Mouse (Mus musculus) ES-E14 (cell line): ENCODE results near the gene Lmtk2. TPM values are rescaled to one million over a fixed set of nuclear protein-coding genes. Genes with fewer than 3 reads are reported as not detected.

ENCODE experiments used
- DNase-seq: peaks from one replicate; pipeline ENCODE4 v3.0.0-alpha.2; 2013; ENCODE audit warnings: low read depth, low spot score
- H3K27ac ChIP-seq: 2 replicates; pipeline ENCODE4 v1.5.1; 2012; ENCODE audit warnings: low read depth, mild to moderate bottlenecking, low read length, moderate library complexity, mixed read lengths; ENCODE audit not compliant: poor library complexity, insufficient read depth, severe bottlenecking
- H3K36me3 ChIP-seq: 2 replicates; pipeline ENCODE4 v1.6.1; 2012; ENCODE audit warnings: mild to moderate bottlenecking, low read length, moderate library complexity, mixed read lengths; ENCODE audit not compliant: control insufficient read depth, poor library complexity, insufficient read depth, severe bottlenecking
- H3K4me1 ChIP-seq, 2 experiments: fragments of 150-350 bp in 1 of 2; sonication (generic) in 1 of 2; 2 replicates each; pipeline ENCODE4 v1.6.1; 2012; ENCODE audit warnings: low read length in 2 of 2, mild to moderate bottlenecking in 1 of 2, mixed read lengths in 1 of 2; ENCODE audit not compliant: control insufficient read depth in 2 of 2, insufficient read depth in 2 of 2, poor library complexity in 1 of 2
- H3K4me3 ChIP-seq, 2 experiments: fragments of 150-350 bp in 1 of 2; sonication (generic) in 1 of 2; 2 replicates each; pipeline ENCODE4 v1.5.1; 2012; ENCODE audit warnings: low read length in 2 of 2, low read depth in 1 of 2, mild to moderate bottlenecking in 1 of 2, mixed read lengths in 1 of 2; ENCODE audit not compliant: insufficient read depth in 1 of 2, poor library complexity in 1 of 2, severe bottlenecking in 1 of 2
- H3K9ac ChIP-seq: 2 replicates; pipeline ENCODE4 v1.6.1; 2012; ENCODE audit warnings: low read depth, mild to moderate bottlenecking, low read length, mixed read lengths; ENCODE audit not compliant: poor library complexity, insufficient read depth, severe bottlenecking
- H3K9me3 ChIP-seq: fragments of 150-350 bp; sonication (generic); 2 replicates; pipeline ENCODE4 v1.6.1; 2012; ENCODE audit warnings: low read depth, mild to moderate bottlenecking, low read length; ENCODE audit not compliant: control insufficient read depth, insufficient read depth
- CHD2 ChIP-seq: IDR thresholded peaks from 2 replicates; pipeline ENCODE4 v1.6.1; 2014; ENCODE audit warnings: mild to moderate bottlenecking, low read depth, low read length, inconsistent platforms
- HCFC1 ChIP-seq: IDR thresholded peaks from 2 replicates; pipeline ENCODE4 v1.6.1; 2012; ENCODE audit warnings: low read length, inconsistent platforms, borderline replicate concordance; ENCODE audit not compliant: insufficient read depth
- MAFK ChIP-seq: IDR thresholded peaks from 2 replicates; pipeline ENCODE4 v1.6.1; 2014; ENCODE audit warnings: mild to moderate bottlenecking, low read depth, low read length, inconsistent platforms; ENCODE audit not compliant: insufficient read depth
- ZC3H11A ChIP-seq: IDR thresholded peaks from 2 replicates; pipeline ENCODE4 v1.6.1; 2012; ENCODE audit warnings: low read depth, mild to moderate bottlenecking, inconsistent platforms, low read length, borderline replicate concordance
- ZNF384 ChIP-seq: IDR thresholded peaks from 2 replicates; pipeline ENCODE4 v1.6.1; 2012; ENCODE audit warnings: low read depth, low read length, inconsistent platforms
- in situ Hi-C, 2 experiments: fragments of 600-800 bp; cut with MboI; formaldehyde crosslinking; loops; one replicate each; pipeline ENCODE4 v1.15.1; 2025; ENCODE audit warnings: low sequenced_read_pairs in 2 of 2, inconsistent platforms in 1 of 2; ENCODE audit not compliant: unreplicated experiment in 2 of 2
- total RNA-seq: library from RNA; depleted of rRNA; stranded (reverse); fragments of 300-350 nt; gene quantifications from 2 replicates; pipeline ENCODE4 v1.2.3, GENCODE M21; 2012

Gene Lmtk2
- total RNA-seq, 1 experiment = 61.2 TPM

- 0 out of 2 replicates have a peak overlapping the region, but pooled peaks have one; percentile 12 for H3K9ac ChIP-seq
- in situ Hi-C loops = no loop called here
- no peak for DNase-seq
- H3K36me3 ChIP-seq = no peaks in the 10 kb centered on the region
- peak overlapping the region; percentile 42; the same call in 1 of the 2 replicates for H3K27ac ChIP-seq
- H3K4me3 ChIP-seq = no peak overlapping the region
- no peaks in the 10 kb centered on the region for H3K9me3 ChIP-seq
- H3K4me1 ChIP-seq = peaks cover 3 to 20% of the 10 kb centered on the region in 2 experiments; a peak in 2 of 4 replicates
- TF ChIP-seq CHD2 (no peak), ZC3H11A (no peak), MAFK (no peak), HCFC1 (no peak), ZNF384 (no peak)
Observed at GRCm38 (mm10) chr5:144219306-144219705, 119.1 kb downstream of the Lmtk2 start.

GRCm38 (mm10) chr5:144219936-144220335, 119.7 kb downstream of the Lmtk2 start:
- TF ChIP-seq HCFC1 (no peak), ZNF384 (no peak), CHD2 (no peak), MAFK (no peak), ZC3H11A (no peak)
- no peaks in the 10 kb centered on the region for H3K9me3 ChIP-seq
- H3K4me1 ChIP-seq = peaks cover 3 to 20% of the 10 kb centered on the region in 2 experiments; a peak in 2 of 4 replicates
- H3K9ac ChIP-seq = no peak overlapping the region; the same call in 1 of the 2 replicates
- in situ Hi-C loops = no loop called here
- DNase-seq = no peak
- peak overlapping the region; percentile 23; the same call in 1 of the 2 replicates for H3K27ac ChIP-seq
- H3K36me3 ChIP-seq = no peaks in the 10 kb centered on the region
- H3K4me3 ChIP-seq = no peak overlapping the region

- Histone ChIP-seq H3K27ac (no peak overlapping the region), H3K9ac (no peak overlapping the region), H3K36me3 (no peaks in the 10 kb centered on the region), H3K9me3 (no peaks in the 10 kb centered on the region), H3K4me1 (peaks cover 3 to 20% of the 10 kb centered on the region in 2 experiments; a peak in 2 of 4 replicates), H3K4me3 (no peak overlapping the region)
- TF ChIP-seq CHD2 (no peak), ZNF384 (no peak), ZC3H11A (no peak), HCFC1 (no peak), MAFK (no peak)
- no peak for DNase-seq
- in situ Hi-C loops = no loop called here
Observed at GRCm38 (mm10) chr5:144221305-144221704, 121.1 kb downstream of the Lmtk2 start.

- DNase-seq = no peak
- peak overlapping the region; percentile 74 for H3K9ac ChIP-seq
- H3K27ac ChIP-seq = no peak overlapping the region
- peaks cover 3 to 20% of the 10 kb centered on the region in 2 experiments; a peak in 2 of 4 replicates for H3K4me1 ChIP-seq
- H3K9me3 ChIP-seq = no peaks in the 10 kb centered on the region
- no peak for TF ChIP-seq HCFC1
- no peak for TF ChIP-seq ZC3H11A
- no peak for TF ChIP-seq CHD2
- TF ChIP-seq ZNF384 = no peak
- TF ChIP-seq MAFK = no peak
- in situ Hi-C loops = no loop called here
- H3K4me3 ChIP-seq = peak overlapping the region; percentile 71 to 91
- no peaks in the 10 kb centered on the region for H3K36me3 ChIP-seq
Observed at GRCm38 (mm10) chr5:144222811-144223502, 122.7 kb downstream of the Lmtk2 start.
